Mouse (Mus musculus) heart, postnatal 14 days (tissue): ENCODE data around the gene Hoxa10. TPM values are rescaled to one million over a fixed set of nuclear protein-coding genes. Genes with fewer than 3 reads are reported as not detected.

Experiments
- DNase-seq, 2 experiments: peaks; one replicate each; pipeline ENCODE4 v3.0.0; 2021 to 2022
- intact Hi-C: fragments of 180-260 bp; cut with DNase I; formaldehyde crosslinking; loops from one replicate; pipeline ENCODE4 v1.15.1; 2025
- total RNA-seq, 2 experiments: library from RNA; stranded (reverse); gene quantifications; 2 replicates each; pipeline ENCODE4 v1.2.3; 2021

Hoxa10 gene
- total RNA-seq, 2 experiments from 2014 or later = not detected

DNA sequence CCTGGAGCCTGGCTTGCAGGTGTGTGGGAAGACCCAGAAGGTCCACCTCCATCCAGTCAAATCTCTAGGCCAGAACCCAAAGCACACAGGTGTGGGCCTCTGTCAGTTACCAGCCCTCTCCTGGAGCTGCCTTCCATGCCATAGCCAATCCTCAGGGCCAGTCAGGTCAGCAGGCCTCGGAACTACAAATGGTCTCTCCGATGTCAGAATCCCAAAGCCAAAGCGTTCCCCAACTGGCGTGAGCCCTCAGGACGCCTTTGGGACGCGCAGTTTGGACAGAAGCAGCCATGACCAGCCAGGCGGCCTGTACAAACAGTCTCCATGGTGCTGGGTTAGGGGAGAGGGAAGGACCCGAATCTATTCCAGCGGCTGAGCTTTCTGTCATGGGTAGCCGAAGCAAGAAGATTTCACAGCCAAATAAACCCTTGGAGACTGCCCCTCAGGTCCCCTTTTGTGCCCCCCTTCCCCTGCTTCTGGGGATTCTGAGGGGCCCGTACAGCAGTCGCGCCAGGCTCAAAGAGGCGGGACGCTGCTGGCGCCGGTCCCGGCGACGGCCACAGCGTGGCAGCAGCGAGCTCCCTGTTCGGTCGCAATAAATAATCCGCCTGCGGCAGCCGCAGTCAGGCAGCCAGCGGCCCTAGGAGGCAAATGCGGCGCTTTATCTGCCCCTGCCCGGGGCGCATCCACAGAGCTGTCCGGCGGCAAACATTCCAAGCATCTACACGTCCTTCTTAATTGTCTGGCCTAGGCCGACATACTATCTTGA, 29.3 kb downstream of the Hoxa10 start:
- DNase-seq = peak; percentile 79 to 87
- intact Hi-C loops = no loop called here

GRCm38 (mm10) chr6:52209685-52210046, 31.0 kb downstream of the Hoxa10 start:
- intact Hi-C loops = no loop called here
- DNase-seq = no peak

- intact Hi-C loops = no loop called here
- peak in 1 of 2 experiments; percentile 4 for DNase-seq
These were observed 31.6 kb downstream of the Hoxa10 start for GRCm38 (mm10) chr6:52208868-52209684.

GRCm38 (mm10) chr6:52208072-52208867, 32.4 kb downstream of the Hoxa10 start, which contains the start of gene Hoxa6:
Gene Hoxa6 (minus strand): TSS chr6:52208722.
- peak in 1 of 2 experiments; percentile 28 for DNase-seq
- intact Hi-C loops = no loop called here

DNA sequence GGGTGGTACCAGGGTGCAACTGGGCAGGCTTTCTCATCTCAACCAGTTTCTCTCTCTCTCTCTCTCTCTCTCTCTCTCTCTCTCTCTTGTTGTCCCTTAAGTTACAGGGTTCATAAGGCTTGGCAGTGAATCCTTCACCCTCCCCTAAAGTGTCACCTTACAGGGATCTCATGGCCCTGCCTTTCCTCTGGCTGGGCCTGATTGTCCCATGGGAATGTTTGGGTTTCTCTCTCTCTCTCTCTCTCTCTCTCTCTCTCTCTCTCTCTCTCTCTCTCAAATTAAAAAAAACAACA, 33.0 kb downstream of the Hoxa10 start:
- no peak for DNase-seq
- intact Hi-C loops = no loop called here

- DNase-seq = no peak
These were observed 33.6 kb downstream of the Hoxa10 start for GRCm38 (mm10) chr6:52206882-52207683.

DNA sequence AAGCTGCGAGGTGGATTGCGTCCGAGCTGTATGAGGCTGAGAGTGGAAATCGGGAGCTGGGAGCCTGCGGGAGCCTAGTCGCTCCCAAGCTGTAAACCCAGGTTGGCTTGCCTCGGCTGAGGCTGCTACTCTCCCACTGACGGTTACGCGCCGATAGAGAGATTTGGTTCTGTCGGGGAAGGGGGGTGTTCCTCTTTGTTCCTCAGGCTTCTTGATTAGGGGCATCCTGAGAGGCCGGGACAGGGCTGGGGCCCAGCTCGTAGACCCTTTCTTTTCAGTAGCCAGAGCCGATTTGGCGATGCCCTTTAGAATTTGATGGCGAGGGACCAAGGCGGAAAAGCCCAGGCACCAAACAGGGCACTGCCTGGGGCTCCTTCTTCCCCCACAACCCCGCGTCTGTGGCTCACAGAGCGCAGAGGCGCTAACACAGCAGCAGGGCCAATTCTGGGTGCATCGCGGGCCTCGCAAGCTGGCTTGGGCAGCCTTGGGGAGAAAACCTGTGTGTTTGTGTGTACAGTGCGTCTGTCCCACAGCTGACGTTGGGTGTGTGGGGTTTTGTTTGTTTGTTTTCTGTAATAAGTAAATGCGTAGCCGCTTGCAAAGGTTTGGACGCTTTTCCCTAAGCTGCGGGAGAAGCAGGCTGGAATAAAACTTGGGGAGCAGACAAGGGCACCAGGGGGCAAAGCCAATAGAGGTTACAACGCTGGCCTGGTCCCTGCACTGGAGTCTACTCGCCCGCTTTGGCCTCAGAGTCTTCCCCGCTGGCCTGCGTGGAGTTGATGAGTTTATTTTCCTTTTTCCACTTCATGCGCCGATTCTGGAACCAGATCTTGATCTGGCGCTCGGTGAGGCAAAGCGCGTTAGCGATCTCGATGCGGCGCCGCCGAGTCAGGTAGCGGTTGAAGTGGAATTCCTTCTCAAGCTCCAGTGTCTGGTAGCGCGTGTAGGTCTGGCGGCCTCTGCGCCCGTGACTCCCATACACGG, 34.7 kb downstream of the Hoxa10 start:
- intact Hi-C loops = no loop called here
- peak in 1 of 2 experiments; percentile 3 for DNase-seq

More at GRCm38 (mm10) chr6:52206882-52207683, 33.6 kb downstream of the Hoxa10 start:
- intact Hi-C loops = no loop called here

DNA sequence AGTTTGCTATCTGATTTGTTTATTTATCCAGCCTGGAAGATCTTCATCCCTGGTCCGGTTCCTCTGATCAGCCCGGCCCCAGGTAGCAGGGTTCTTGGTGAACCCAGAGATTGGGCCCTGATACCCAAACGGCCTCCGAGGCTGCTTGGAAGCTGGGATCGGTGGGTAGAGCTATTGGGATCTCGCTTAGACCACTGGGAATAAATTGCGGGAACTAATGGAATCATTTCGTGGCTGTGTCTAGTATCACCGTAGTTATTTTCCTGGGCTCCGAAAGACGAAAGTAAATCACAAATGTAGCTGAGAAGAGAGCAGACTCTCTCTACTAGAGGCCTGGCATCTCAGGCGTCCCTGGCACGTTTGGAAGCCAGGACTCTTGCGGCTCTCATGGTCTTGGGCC, 35.4 kb downstream of the Hoxa10 start:
- intact Hi-C loops = no loop called here
- no peak for DNase-seq

DNA sequence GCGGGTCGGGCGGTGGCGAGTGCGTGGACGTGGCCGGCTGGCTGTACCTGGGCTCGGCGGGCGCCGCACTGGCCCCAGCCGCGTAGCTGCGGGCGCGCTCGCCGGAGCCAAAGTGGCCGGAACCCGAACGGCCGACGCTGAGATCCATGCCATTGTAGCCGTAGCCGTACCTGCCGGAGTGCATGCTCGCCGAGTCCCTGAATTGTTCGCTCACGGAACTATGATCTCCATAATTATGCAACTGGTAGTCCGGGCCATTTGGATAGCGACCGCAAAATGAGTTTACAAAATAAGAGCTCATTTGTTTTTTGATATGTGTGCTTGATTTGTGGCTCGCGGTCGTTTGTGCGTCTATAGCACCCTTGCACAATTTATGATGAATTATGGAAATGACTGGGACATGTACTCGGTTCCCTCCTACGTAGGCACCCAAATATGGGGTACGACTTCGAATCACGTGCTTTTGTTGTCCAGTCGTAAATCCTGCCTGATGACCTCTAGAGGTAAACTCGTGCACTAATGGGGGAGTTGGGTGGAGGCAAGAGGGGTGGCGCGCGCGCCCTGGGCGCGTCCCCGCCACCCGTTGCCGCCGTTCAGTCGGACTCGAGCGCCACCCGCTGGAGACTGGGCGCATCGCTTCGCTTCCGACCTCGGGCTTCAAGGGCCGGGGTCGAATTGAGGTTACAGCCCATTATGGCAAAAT, 36.5 kb downstream of the Hoxa10 start, which contains the start of gene Hoxa5:
Gene Hoxa5 (minus strand): TSS at position 538 of the 703 bp plus-strand sequence.
- intact Hi-C loops = no loop called here
- peak; percentile 70 to 76 for DNase-seq

GRCm38 (mm10) chr6:52203371-52204049, 37.1 kb downstream of the Hoxa10 start:
- intact Hi-C loops = loop anchor here (2.0 kb wide), 1 partner anchor 333 kb away; no protein-coding TSS in a partner anchor
- DNase-seq = no peak

GRCm38 (mm10) chr6:52203121-52203370, 37.6 kb downstream of the Hoxa10 start:
- DNase-seq = no peak
- intact Hi-C loops = loop anchor here (2.0 kb wide), 1 partner anchor 332 kb away; no protein-coding TSS in a partner anchor

GRCm38 (mm10) chr6:52202362-52203120, 38.1 kb downstream of the Hoxa10 start:
- intact Hi-C loops = loop anchor here (2.0 kb wide), 1 partner anchor 332 kb away; no protein-coding TSS in a partner anchor
- no peak for DNase-seq

- intact Hi-C loops = no loop called here
- no peak for DNase-seq
These were observed 39.4 kb downstream of the Hoxa10 start for GRCm38 (mm10) chr6:52201269-52201668.

DNA sequence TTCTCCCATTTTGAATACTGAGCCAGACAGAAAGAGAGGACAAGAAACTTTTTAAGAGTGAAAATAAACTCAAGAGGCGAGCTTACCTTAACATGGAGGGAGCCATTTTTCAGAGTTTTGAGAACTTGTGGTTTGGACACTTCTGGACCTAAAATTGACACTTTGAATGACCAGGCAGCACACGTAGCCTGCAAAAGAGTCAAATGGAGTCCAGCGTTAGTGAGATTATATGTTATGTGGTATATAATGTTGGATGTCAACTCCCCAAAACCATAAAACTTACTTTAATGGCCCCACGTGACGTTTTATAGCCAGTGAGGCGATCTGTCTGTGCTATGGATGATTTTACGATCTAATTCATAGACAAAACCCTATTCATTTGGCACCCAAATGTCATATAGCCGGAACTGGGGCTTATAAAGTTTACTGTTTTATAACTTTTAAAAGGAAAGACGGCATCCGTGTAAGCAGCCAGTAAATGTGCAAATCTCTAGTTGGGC, 39.9 kb downstream of the Hoxa10 start:
- intact Hi-C loops = no loop called here

GRCm38 (mm10) chr6:52200073-52200750, 40.4 kb downstream of the Hoxa10 start:
- no peak for DNase-seq
- intact Hi-C loops = no loop called here

More for the DNA sequence above, 39.9 kb downstream of the Hoxa10 start:
- no peak for DNase-seq

GRCm38 (mm10) chr6:52197271-52197670, 43.4 kb downstream of the Hoxa10 start:
- peak in 1 of 2 experiments; percentile 59 for DNase-seq
- intact Hi-C loops = loop anchor here (2.0 to 5.0 kb wide), 2 partner anchors 110 to 194 kb away; no protein-coding TSS in a partner anchor
